Mouse (Mus musculus) CD4-positive helper T cell, adult 2 months (primary cell): Measurements from ENCODE around the gene Slc7a8.
"Not testable (repeated sequence)": the region's sequence is repeated elsewhere in the genome, so short reads cannot be mapped to it uniquely, and the experiment has no call there.

Source experiments
- DNase-seq: peaks from one replicate; pipeline ENCODE4 v3.0.0-alpha.2; 2012; ENCODE audit warnings: low read depth, missing footprints, low spot score

Gene Slc7a8

DNA sequence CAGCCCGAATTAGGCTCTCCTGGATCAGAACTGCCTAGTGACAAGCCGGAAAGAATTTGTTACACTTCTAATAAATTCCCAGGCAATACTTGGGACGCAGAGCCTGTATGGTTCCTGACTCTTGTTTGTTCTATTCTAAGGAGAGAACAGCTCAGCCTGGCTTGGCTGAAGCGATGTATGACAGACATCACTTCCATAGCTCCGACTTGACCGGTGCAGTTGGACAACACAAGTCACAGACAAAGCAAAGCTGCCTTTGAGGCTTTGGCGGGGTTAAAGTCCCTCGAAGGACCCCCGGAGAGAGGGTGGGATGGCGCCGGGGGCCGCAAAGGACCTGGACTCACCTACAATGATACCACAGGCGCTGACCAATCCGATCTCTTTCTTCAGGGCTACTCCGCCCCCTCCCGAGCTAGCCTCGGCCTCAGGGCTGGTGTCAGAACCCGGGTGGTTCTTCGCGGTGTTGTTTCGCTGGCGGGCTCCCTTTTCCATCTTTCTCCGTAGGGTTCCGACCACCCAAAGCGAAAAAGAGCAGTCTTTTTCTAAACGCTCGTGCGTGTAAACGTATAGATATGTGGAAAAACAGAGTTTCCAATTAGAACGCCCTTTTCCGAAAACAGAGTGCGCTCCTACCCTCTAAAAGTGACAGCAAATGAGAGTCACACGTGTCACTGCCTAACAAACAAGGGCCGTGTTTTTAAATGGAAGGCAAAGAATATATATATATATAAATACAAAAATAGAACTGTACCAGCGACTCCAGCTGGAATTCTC is 723 bp downstream of the Slc7a8 start:
- DNase-seq = peak; percentile 21

DNA sequence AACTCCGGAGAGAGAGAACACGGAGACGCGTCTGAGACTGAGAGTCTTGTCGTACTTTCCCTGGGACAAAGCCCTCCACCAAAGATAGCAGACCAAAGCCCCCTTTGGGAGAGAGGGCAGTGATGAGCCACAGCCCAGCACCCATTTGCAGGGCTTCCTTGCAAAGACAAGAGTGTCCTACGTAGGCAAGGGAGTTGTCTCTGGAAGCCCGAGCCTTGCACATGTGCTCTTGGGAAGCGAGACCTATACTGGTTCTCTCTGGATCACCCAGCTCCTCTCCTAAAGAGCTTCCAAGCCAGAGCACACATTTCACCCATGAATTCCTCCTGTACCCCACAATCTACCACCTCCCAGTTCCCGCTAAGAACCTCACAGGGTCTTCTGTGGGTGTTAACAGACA is 1.7 kb downstream of the Slc7a8 start:
- no peak for DNase-seq

DNA sequence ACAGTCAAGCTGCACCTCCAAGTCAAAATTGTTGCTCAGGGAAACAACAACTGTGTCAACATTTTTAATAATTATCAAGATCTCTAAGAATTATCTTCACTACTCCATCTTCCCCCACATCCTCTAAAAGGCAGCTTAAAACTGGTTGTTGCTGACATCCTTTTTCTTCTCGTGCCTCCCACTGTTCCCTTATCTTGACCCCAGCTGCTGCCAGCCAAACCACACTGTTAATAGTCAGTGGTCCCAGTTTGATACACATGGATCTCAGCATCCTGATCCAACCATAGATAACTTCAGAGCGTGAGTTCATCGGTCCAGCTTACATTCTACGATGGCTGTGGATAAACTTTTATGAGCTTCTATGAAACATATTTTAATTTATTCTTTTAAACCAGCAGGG is 3.9 kb downstream of the Slc7a8 start:
- DNase-seq = no peak

GRCm38 (mm10) chr14:54776768-54777167 is 5.0 kb downstream of the Slc7a8 start:
- DNase-seq = no peak

DNA sequence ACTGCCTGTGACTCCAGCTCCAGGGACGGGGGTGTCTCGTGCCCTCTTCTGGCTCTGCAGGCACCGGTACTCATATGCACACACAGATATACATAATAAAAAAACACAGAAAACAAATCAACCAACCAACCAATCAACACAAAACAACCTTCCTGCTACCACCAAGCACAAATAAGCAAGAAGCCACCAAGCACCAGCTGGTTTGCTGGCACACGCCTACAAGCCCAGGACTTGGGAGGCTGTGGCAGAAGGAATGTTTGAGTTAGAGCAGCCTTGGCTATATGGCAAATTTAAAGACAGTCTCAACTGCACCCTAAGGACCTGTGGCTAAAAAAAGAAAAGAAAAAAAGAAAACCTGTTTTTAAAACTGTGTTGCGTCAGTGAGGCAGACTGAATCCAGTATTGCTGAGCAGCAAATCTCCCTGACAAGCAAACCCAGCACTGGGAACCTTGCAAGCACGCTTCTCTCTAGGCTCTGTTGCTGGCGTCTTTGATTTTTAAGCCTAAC is 6.2 kb downstream of the Slc7a8 start:
- DNase-seq = no peak

- DNase-seq = no peak
Measured at GRCm38 (mm10) chr14:54772333-54772856, 9.4 kb downstream of the Slc7a8 start.

- DNase-seq = no peak
Measured at GRCm38 (mm10) chr14:54770373-54770772, 11.4 kb downstream of the Slc7a8 start.

DNA sequence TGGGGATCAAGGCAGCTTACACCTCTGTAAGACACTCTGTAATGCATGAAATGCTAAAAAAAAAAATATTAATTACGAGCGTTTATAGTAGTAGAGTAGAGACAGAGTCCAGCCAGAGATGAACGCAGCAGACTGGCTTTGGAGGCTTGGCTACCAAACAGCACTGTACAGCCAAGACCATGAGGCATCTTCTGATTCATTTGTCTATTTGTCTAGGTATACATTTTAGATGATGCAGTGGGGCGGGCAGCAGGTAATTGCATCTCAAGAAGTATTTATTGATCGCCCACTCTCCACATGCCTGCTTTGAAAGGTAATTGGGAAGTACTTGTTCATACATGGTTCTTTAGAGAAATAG is 12.7 kb downstream of the Slc7a8 start:
- no peak for DNase-seq

GRCm38 (mm10) chr14:54768314-54769067 is 13.3 kb downstream of the Slc7a8 start:
- no peak for DNase-seq

GRCm38 (mm10) chr14:54766937-54767336 is 14.8 kb downstream of the Slc7a8 start:
- not testable (repeated sequence) for DNase-seq

DNA sequence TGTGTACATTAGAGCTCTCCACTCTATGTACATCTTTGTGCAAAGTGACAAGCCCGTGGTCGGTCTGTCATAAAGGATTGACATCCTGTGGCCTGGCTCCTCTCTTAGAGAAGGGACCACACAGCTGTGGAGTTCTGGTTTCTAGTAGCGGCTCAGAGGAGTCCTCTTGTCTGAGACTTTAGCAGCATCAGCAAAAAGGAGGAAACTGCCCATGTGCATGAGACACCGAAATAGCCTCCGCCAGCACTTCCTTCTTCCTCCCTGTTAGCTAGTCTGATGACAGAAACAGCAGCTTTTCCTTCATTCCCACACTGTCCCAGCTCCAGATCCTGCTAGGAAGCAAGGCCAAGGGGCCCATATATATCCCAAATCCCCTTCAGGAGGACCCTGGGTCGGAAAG is 25.4 kb downstream of the Slc7a8 start:
- DNase-seq = no peak

- no peak for DNase-seq
Measured at GRCm38 (mm10) chr14:54754602-54755018, 27.1 kb downstream of the Slc7a8 start.

GRCm38 (mm10) chr14:54753986-54754601 is 27.7 kb downstream of the Slc7a8 start:
- DNase-seq = no peak

- no peak for DNase-seq
Measured at GRCm38 (mm10) chr14:54752938-54753337, 28.8 kb downstream of the Slc7a8 start.

DNA sequence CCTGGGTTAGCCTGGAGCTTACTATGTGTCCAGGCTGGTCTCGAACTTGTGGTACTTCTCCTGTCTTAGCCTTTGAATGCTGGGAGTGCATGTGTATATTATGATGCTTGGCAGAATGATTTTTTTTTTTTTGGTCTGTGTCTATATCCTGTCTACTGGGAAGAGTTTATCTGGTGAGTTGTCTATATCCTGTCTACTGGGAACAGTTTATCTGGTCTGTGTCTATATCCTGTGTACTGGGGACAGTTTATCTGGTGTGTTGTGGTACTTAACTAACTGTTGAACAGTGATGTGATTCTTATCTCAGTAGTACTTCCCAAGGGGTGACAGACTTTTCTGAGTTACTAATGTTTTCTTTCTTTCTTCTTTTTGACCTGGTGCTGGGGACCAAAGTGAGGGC is 30.0 kb downstream of the Slc7a8 start:
- DNase-seq = no peak

DNA sequence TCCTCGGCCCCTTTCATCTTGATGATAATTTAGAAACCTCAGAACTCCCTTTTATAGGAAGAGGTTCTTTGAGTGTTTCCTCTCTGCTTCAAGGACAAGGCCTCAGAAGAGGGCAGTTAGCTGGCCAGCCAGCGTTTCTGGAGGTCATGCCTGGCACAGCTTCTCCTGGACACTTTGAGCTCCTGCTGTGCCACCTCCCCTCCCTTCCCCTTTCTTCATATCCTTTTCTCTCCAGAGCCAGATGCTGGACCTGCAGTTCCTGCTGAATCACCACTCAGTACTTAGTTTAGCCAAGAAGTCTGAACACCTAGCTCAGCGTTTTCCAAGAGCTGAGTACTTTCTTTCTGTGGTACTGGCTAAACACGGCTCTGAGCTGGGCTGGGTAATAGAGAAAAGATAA is 32.5 kb downstream of the Slc7a8 start:
- no peak for DNase-seq

DNA sequence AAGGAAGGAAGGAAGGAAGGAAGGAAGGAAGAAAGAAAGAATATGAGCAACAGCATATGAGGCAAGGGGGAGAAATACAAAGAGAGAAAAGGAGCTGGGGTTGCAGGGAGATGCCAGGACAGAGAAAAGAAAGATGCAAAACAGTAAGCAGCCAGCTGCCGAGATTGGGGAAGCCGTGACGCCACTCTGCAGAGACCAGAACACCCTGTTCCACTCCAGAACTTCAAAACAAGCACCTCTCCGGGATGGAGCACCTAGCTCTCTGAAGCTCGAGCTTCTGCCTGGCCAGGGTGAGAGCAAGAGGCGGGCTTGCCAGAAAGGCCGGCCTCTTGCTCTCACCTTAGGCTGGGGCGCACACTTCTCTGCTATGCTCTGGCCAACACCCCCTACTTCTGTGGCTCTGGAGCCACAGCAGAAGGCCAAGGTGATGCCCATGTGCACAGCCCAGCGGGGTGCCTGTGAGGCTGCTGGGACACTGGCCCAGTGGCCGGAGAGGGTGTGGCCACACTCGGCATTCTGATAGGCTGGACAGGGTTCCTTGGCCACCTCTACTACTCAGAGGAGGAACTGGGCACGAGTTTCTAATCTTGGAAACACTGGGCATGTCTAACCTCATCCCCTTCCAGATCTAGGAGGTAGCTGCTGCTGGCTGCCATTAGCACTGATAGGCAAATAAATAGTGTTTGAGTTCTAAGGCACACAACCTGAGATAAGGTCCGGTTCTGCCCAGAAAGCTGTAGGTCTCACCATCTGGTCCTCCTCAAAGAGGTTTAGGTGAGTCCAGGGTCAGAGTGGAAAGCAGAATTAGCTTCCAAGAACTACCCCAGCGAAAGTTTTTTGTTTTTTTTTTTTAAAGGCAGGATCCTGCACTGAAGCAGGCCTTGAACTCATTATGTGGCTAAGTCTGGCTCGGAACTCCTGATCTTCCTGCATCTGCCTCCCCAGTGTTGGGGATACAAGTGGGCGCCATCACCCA is 33.5 kb downstream of the Slc7a8 start:
- DNase-seq = no peak

GRCm38 (mm10) chr14:54746038-54746437 is 35.7 kb downstream of the Slc7a8 start:
- no peak for DNase-seq

DNA sequence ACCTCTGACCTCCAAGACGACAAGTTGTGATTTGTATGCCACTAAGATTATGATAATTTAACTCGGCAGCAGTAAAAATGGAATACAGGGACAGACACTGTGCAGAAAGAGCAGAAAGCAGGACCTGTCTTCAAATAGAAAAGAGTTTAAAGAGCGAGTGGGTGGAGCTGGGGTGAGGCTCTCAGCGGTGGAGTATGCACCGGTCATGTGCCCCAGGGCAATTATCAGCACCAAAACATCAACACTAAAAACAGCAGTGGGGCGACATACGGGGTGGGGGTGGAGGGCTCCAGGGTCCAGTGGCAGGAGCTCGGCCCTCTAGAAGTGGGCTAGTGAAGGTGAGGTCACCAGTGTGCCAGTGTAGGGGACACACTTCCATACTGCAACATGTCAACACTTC is 37.3 kb downstream of the Slc7a8 start:
- no peak for DNase-seq

DNA sequence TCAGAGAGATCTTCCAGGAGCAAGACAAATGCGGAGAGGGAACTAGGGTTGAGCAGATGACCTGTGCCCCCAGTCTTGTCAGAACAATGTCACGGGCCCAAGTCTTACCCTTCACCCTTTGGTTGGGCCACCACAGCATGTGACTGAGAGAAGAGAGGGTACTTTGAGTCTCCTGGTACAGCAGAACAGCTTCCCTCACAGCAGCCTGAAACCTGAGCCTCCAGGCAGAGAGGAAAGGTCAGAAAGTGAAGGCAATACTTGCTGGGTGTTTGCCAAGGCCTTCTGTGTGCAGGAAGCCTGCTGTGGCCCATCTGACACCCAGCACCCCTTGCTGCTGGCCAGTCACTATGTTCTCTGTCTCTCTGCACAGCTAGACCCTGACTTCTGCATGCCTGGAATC is 39.4 kb downstream of the Slc7a8 start:
- no peak for DNase-seq

GRCm38 (mm10) chr14:54741721-54742120 is 40.0 kb downstream of the Slc7a8 start:
- no peak for DNase-seq
